Mouse (Mus musculus) cerebellum, adult 11 months (tissue): ENCODE results near the gene Gimap8.
A peak's percentile ranks its signal among the peaks of the same experiment; 100 is the strongest.

Experiments
- DNase-seq: peaks from one replicate; pipeline ENCODE4 v3.0.0; 2022

Gene Gimap8

GRCm38 (mm10) chr6:48638553-48638952, 8.5 kb upstream of the Gimap8 start:
- no peak for DNase-seq

DNA sequence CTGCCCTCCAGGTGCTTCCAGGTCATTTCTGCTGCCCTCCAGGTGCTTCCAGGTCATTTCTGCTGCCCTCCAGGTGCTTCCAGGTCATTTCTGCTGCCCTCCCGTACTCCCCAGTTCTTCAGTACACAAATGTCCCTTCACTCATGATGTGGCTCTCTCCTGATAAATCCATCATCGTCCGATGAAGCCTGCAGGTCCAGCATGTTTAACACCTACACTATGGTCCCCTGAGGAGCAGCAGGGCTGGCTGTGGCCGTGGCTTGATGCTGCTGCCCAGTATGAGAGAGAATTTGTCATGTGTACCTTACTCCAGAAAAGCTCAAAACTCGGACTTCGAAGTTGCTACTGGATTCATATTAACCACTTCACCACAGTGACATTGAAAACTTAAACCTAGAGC, 5.6 kb upstream of the Gimap8 start:
- no peak for DNase-seq

DNA sequence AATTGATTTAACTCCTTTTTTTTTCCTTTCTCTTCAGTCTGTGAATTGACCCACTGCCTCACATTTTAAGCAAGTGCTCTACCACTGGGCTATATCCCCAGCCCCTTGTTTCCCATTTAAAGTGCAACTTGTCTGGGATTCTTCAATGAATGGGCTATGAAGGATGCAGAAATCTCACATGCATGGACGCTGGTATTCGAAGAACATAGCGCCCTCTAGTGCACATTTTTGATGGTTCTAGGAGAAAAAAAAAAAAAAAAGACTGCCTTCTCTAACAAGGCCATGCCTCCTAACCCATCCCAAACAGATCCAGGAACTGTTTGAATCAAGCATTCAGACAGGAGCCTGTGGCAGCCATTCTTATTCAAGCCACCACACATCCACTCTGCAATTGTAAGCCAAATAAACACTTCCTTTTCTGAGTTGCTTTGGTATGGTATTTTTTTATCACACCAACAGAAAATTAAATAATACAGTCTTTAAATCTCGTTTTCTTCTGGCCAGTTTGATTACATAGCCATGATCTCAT, 4.2 kb upstream of the Gimap8 start:
- DNase-seq = no peak

DNA sequence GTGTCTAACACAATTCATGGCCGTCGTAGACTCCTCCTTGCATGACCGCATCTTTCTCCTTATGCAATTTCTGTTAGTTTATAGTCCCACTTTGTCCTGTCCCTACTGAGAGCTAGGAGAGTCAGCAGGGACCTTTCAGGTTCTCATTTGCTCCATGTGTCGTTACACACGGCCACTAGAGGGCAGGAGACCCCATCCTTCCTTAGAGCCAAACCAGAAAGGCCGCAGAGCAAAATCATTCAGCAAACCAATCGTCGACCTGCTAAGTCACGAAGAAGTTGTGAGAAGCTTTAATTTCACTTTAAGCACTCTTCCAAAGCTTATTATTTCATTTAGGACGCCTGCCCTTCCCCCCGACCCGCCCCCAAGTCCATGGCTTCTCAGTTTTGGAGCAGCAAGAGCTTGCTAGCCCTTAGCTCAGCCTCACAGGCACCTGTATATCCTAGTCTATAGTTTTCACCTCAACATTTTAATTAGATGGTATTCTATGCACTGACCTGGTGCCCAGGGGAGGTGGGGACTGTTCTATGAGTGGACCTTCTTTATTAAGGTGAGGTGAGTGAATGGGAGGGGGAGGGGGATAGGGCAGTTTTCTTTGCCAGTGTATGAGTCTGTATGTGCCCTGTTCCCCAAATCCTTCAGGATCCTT, 1.2 kb upstream of the Gimap8 start:
- DNase-seq = peak; percentile 50

GRCm38 (mm10) chr6:48646309-48646690, 734 bp upstream of the Gimap8 start:
- DNase-seq = no peak

DNA sequence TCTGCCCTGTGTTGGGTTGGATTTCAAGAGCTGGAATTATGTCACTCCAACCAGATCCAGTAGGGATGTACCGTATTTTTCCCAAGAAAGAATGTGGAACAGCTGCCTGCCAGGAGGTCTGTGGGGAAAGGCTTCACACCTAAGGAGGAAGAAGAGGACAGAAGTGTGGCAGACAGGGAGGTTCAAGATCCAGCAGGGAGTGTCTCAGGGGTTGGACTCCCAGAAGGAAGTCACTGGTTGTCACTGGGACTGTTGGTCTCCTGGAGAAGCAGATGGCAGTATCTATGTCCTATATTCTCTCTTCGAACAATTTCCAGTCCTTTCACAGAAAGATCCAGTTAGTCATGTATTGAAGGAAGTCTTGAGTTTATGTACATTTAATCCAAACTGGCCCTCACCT, 577 bp downstream of the Gimap8 start:
- DNase-seq = no peak

DNA sequence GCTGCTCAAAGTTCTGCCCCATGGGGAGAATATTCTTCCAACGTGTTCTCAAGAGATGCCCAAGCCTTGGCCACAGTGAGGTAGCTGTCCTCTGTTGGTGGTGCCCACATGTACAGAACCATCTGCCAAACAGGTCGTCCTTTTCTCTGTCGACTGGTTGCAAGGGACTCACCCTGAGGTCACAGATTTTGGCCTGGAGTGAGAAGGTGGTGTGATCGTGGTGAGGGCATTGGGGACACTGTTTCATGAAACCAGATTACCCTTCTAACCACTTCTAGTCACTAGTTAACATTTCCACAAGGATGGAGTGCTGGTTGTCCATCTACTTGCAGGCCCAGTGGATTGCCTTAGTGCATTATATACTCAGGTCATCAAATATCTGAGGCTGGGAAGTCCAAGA, 1.7 kb downstream of the Gimap8 start:
- DNase-seq = no peak

GRCm38 (mm10) chr6:48650041-48650440, 3.0 kb downstream of the Gimap8 start:
- no peak for DNase-seq

- DNase-seq = no peak
Observed at GRCm38 (mm10) chr6:48658721-48659120, 11.7 kb downstream of the Gimap8 start.

GRCm38 (mm10) chr6:48664750-48665149, 17.7 kb downstream of the Gimap8 start:
- no peak for DNase-seq

DNA sequence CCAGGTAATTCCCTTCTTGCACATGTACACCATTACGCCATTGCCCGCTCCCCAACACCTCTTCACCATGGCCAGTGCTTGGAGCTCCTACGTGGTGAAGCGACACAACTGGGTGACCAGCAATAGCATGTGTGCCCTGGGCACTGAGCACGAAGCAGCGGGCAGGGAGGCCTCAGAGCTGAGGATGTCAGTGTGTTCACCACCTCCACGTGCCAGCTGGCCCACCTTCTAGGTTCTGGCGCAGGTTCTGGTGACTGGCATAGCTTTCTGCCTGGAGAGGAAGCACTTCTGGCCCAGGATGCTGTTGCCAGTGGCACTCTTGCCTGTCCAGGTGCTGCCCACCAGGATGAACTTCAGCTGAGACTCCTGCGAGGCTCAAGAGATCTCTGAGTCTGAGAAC, 18.4 kb downstream of the Gimap8 start:
- no peak for DNase-seq

DNA sequence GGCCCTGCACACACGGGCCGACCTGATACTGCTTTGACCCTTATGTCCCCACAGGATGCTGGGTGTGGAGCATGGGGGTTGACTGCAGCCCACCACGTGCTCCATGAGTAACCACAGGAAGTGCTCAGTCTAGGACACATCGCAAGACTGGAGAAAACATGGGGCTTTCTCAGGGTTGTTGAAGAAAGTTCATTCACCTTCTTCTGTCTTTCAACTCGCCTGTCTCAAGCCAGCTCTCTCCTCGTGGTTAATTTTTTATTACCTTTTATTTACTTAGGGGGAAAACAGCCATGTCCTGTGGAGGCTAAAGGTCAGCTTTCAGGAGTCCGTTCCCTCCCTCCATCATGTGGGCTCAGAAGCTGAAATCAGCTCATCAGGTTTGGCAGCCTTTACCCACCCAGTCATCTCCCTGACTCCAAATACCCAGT, 19.1 kb downstream of the Gimap8 start:
- DNase-seq = no peak

DNA sequence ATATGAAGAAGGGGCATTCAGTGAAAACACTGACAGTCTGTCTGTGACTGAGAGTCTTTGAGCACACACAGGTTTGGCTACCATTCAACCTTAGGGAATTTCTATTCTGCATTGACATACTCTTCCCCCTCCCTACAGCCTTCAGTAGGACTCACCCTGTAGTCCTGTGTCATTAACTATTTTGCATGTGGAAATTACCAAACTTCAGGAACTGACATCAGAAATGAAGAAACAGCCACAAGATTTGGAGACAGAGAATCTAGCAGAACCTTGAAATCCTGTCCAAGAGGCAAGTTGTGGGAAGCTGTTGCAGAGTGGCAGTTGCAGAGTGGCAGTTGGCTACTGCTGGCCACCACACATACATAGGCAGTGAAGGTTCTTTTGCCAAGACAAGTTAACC, 21.0 kb downstream of the Gimap8 start:
- DNase-seq = no peak

DNA sequence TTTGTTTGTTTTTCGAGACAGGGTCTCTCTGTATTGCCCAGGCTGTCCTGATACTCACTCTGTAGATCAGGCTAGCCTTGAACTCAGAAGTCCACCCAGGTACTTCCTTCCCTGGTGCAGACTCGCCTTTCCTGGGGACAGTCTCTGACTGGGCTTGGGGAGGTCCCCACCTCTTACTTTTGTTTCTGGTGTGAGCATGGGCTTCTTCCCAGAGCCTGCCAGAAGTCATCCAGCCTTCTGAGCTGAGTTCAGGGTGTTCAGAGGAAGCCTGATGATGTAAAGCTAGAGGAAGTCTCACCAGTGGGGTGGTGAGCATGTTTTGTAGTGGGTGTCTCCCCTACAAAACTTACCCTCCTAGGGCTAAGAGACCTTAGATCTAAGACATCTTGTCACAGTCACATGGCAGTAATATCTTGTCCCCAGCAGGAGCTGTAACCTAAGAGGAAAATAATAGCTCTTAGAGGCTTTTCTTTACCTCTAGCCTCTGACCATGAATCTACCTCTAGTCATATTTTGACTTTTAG, 22.5 kb downstream of the Gimap8 start:
- no peak for DNase-seq

DNA sequence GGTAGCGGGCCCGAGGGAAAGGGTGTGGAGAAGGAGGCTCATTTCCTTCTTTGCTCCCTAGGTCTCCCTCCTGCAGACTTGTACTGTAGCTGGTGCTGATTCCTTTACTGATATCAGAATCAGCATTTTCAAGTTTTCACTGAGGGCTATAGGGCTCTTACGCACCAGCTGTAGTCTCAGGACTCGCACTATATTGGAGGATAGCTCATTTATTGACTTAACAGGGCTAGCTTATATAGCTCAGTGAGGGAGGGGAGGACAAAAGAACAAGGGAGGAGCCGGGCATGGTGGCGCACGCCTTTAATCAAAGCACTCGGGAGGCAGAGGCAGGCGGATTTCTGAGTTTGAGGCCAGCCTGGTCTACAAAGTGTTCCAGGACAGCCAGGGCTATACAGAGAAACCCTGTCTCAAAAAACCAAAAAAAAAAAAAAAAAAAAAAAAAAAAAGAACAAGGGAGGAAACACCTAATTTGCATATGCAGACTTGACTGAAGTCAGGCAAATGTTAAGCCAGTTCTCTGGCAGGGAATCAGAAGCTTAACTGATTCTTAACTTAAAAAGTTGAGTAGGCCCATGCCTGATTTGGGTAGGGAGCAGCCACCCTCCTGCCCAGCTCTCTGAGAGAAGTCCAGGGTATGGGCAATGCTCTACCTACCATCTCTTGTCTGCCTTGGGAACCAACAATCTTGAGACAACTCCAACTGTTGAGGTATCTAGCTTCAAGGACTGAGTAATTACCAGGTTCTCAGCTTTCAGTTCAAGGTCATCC, 27.4 kb downstream of the Gimap8 start:
- no peak for DNase-seq

DNA sequence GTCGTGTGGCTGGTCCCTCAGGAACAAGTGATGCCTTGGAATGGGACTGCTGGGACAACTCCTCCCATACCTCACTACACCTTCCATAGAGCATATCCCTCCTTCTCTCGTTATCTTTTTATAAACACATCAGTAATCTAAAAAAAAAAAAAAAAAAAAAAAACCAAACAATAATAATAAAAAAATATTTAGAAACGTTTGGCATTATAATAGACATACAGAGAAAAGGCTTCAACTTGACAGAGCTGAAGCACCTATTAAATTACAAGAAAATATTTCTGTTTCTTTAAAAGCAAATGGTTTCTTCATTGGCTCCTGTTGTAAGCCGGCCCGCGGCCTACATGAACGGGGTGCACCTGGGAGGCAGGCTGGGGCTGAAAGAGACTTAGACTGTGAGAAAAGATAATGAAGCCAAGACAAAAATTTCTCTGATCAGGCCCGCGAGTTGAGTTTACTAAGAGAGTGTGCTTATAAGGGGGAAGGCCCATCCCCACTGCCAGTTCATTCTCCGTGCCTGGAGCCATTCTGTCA, 28.4 kb downstream of the Gimap8 start:
- no peak for DNase-seq

DNA sequence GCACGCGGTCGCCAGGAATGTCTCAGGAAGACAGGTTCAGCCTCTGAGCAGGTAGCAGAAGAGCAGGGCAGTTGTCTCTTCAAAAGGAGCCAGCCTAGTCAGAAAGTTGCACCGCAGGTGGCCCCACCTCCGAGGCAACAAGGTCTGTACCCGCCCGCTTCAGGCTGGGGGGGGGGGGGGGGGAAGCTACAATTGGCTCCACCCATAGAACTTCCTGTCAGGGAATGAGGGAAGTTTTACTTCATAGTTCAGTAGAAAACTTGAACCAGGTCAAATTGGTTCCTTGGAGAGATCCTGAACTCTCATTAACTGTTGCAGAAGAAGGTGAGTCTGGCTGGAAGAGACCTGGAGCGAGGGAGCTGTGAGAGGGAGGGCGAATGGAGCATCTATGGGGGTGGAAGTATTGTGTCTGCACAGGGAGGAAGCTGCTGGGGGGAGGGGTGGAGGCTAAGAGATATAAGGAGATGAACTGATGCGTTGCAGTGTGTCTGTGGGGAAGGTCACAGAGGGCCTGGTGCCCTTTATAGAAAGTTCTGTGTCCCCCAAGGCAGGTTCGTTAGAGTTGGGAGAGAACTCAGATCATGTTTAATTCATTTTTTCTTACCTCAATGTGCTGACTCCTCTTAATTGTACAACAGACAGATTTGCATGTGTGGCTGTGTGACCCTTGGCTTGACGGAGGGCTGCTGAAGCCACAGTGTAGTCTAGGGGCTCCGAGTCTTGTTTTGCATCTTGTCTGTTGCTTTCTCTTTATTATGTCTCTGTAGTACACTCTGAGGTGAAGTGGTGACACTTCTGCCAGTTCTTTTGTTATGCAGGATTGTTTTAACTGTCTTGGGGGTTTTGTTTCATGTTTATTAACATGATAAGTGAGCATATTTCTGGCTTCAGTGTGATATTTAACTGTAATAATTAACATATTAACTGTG, 29.2 kb downstream of the Gimap8 start, which contains the start of gene Gimap9:
TSS of gene Gimap9 (plus strand) at position 199 of the 929 bp plus-strand sequence.
- no peak for DNase-seq

DNA sequence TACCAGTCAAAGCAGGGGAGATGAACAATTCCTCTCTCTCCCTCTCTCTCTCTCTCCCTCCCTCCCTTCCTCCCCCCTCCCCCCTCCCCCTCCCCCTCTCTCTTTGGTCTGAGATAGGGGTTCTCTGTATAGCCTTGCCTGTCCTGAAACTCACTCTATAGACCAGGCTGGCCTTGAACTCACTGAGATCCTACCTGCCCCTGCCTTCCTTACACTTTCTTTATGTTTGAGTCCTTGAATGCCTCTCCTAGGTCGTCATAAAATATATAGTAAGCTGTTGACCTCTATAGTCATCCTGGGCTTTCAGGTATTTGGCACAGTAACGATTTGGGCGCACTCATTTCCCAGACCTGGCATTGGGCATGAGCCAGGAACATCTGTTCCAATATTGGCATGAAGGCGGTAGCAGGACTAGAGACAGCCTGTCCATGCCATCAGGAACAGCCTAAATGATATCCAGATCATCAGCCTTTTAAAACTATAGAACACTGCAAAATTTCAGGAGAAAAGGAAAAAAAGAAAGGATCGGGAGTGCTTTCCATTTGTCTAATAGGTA, 29.9 kb downstream of the Gimap8 start:
- DNase-seq = no peak

DNA sequence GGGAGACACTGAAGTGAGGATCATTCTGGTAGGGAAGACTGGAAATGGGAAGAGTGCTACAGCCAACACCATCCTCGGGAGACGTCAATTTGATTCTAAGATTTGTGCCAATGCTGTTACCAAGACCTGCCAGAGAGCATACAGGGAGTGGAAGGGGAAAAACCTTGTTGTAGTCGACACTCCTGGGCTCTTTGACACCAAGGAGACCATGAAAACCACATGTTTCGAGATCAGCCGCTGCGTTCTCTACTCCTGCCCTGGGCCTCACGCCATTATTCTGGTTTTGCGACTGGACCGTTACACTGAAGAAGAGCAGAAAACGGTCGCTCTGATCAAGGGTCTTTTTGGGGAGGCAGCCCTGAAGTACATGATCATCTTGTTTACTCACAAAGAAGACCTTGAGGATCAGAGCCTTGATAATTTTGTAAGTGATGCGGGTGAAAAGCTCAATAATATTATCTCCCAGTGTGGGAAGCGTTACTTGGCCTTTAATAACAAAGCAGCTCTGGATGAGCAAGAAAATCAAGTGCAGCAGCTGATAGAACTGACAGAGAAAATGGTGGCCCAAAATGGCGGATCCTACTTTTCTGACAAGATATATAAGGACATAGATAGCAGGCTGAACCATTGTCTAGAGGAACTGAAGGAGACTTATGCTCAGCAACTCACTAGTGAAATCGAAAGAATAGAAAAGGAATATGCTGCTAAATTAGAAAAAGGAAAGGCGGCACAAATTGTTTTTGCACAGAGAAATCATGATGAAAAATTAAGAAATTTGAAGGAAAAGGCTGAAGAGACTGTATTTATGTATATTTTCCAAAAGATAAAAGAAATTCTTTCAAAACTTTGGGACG, 30.7 kb downstream of the Gimap8 start:
- no peak for DNase-seq

GRCm38 (mm10) chr6:48678391-48678790, 31.4 kb downstream of the Gimap8 start:
- DNase-seq = no peak

DNA sequence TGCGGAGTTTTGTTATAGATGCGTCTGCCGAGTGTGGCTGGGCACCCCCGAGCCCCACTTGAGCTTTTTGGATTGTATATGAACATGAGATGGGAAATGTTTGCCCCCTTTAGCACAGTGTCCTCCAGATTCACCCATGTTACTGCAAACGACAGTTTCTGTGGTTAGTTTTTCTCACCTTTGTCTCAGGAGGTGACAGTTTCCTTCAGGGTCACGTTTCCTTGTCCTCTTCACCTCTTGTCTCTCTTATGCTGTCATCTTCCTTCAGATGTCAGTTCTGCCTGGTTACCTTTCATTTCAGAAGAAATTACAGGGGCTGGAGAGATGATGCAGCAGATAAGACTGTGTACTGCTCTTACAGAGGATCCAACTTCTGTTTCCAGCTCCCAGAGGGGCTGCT, 32.7 kb downstream of the Gimap8 start:
- DNase-seq = no peak
